Mouse (Mus musculus) adrenal gland, adult 18-20 months (tissue): Measurements from ENCODE around the gene Camk1d. TPM values are rescaled to one million over a fixed set of nuclear protein-coding genes. Genes with fewer than 3 reads are reported as not detected.

ENCODE experiments used
- DNase-seq, 2 experiments: peaks; one replicate each; pipeline ENCODE4 v3.0.0; 2021 to 2022; ENCODE audit warnings: low spot score in 2 of 2
- total RNA-seq, 2 experiments: library from RNA; stranded (reverse); gene quantifications; 1 replicate in 1 of 2; 2 replicates in 1 of 2; pipeline ENCODE4 v1.2.3; 2021

Camk1d gene
- total RNA-seq, 2 experiments from 2014 or later, result 7.8 to 8.1 TPM

DNA sequence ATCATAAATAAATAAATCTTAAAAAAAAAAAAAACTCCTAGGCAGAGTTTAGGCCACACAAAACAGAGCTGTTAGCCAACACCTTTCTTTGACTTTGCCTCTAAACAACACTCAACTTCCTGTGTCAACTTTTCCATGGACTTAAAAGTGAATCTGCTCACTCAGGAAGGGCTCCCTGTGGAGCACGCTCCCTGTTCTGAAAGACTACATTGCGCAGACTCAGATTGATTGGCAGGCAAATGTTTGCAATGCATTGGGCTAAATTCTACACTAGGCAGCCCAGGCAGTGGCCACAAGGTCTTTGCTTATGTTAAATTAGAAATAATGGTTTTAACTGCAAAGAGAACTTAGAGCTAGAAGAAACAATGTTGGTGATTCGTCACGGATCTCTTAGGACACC is 45.4 kb downstream of the Camk1d start:
- DNase-seq, result no peak

DNA sequence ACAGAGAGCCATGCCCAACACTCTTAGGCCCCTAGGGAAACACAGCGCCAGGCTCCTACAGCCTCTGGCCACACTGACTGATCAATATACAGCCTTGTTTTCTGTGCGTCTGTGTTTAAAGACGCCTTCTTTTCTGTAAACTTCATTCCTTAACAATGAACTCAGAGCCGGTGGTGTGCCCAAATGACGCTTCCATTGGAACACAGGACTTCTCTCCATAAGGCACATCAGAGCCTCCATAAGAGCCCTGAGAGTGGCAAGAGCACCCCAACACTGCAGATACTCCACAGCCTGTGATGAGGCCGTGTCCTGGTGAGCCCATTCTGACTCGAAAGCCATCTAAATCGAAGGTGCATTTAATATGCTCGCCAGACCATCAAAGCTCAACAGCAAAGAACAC is 50.8 kb downstream of the Camk1d start:
- no peak for DNase-seq

DNA sequence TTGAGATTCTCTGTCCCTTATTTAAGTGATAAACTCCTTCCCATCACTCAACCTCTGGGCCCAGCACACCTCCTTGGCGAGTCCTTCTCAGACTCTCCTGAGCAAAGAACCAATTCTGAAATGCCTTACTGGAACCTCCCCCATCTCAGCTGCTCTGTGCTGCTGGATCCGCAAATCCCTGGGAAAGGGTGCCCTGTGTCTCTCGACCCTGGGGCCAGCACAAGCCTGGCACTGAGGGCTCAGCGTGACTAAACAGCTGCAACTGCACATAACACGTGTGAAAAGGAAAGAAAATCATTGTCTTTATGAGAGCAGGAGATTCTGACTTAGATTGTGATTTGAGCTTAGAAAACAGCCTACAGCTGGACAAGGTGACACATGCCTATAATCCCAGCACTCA is 52.4 kb downstream of the Camk1d start:
- DNase-seq, result no peak

DNA sequence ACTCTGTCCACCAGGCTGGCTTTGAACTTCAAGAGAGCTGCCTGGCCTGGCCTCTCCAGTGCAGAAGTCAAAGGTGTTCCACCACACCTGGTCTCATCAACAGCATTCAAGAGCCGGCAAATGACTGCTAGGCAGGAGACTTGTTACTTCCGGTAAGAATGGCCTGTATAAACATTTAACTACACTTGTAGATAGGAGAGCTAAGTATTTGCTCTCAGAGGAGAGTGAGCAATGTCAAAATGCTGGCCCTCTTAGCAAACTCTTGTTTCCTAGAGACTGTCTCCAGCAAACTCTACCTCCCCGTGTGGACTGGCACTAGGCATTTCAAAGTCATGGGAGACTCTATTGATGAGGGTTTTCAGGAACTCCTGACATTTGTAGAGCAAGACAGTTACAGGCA is 56.3 kb downstream of the Camk1d start:
- DNase-seq, result no peak

- DNase-seq, result no peak
Observed at GRCm38 (mm10) chr2:5656326-5656725, 58.0 kb downstream of the Camk1d start.

DNA sequence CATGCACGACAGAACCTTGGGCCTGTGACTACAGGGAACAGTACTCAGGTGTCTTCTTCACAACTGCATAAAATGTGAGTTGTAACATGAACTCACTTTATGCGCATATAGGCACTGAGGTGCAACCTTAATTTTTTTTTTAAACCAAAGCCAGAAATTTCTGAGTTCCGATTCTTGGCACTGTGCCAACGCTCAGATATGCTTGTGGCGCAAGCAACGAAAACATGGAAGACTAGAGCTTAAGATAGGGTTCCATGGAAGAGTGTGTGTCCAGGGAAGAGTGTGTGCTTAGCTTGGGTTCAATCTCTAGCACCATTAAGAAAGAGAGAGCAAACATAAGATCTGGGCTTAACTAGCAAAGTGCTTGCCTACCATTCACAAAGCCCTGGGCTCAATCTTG is 62.2 kb downstream of the Camk1d start:
- no peak for DNase-seq

- no peak for DNase-seq
Observed at GRCm38 (mm10) chr2:5651285-5651870, 62.9 kb downstream of the Camk1d start.

DNA sequence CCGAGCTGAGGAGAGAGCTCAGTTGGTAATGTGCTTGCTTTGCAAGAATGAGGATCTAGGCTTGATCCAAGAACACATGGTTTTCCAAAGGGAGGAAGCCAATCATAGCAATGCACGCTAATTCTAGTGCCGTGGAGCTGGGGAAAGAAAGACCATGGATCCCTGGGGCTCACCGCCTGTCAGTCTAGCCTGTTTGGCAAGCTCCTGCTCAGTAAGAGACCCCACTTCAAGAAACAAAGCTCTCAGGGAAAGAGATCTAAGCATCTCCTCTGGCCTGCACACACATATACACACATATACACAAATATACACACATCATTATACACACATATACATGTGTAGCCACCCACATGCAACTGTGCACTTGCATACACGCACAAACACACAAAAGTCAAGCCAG is 65.1 kb downstream of the Camk1d start:
- DNase-seq, result no peak

DNA sequence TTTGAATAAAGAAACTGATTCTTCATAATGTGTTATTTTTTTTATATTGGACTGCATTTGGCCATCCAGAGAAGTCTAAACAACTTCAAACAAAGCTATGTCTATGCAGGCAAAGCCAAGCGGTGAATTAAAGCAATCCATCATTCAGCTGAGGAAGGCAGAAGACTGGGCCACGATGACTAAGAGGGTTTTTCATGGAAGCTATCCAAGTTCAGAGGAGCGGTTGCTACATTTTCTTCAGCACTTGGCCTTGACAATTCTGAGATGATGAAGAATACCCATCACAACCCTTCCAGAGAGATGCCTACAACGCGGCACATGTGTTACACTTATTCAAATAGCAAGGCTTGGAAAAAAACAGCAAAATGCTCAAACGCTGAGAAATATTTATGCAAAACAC is 65.6 kb downstream of the Camk1d start:
- no peak for DNase-seq

DNA sequence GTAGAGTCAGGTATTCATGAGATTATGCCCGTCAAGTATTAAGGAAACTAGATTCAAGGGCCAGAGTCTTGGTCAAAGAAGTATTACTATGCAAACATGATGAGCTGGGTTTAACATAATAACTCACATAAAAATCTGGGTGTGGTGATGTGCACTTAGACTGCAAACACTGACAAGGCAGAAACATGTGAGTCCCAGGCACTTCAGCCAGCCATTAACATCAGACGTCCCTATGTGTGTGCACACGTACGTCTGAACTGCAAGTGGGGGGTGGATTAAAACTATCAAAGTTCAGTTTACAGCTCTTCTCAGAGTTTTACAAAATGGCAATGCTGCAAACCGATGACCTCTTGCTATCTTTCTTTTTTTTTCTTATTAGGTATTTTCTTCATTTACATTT is 68.0 kb downstream of the Camk1d start:
- no peak for DNase-seq

DNA sequence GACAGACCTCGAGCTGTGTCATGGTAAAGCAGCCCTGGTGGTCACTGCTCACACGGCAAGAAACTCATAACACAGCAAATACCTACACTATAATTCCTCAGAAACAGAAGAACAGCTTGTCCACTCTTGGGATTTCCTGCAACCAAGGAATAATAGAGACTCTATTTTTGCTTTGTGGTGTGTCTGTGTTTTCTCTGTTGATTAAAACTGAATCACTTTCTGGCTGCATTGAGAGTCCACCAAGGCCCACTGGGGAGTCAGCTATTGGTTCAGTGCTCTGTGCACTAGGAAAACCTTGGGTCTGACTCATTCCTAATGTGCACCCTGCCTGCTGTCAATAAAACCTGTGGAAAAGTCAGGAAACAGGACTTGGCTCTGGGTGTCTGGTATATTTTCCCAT is 68.7 kb downstream of the Camk1d start:
- no peak for DNase-seq

DNA sequence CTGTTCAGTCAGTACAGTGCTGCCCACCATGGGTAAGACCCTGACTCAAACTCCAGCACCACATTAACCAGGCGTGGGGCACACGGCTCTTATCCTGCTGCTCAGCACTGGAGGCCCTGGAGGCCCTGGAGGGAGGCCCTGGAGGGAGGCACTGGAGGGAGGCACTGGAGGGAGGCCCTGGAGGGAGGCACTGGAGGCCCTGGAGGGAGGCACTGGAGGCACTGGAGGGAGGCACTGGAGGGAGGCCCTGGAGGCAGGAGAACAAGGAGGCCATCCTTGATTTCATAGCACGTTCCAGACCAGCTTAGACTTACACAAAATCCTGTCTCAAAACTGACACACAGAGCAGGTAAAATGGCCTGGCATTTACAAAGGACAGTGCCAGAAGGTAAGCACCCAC is 70.4 kb downstream of the Camk1d start:
- no peak for DNase-seq

GRCm38 (mm10) chr2:5643226-5643625 is 71.1 kb downstream of the Camk1d start:
- no peak for DNase-seq

GRCm38 (mm10) chr2:5642624-5643023 is 71.7 kb downstream of the Camk1d start:
- DNase-seq, result no peak

DNA sequence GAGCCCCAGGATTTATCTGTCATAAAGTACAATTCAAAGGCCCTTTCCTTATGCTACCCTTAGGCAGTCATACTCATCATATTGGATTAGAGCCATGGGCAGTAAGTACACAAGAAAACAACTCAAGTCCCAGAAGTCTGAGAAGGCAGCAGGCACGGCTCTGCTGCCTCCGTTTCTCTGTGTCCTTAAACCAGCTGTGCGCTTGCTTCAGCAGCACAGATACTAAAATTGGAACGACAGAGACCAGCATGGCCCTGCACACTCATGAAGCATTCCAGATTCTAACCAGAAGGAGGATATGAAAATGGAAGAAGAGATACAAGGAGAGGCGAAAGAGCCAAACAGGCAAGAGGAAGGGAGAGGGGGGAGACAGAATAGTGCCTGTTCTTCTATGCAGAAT is 72.6 kb downstream of the Camk1d start:
- DNase-seq, result no peak

DNA sequence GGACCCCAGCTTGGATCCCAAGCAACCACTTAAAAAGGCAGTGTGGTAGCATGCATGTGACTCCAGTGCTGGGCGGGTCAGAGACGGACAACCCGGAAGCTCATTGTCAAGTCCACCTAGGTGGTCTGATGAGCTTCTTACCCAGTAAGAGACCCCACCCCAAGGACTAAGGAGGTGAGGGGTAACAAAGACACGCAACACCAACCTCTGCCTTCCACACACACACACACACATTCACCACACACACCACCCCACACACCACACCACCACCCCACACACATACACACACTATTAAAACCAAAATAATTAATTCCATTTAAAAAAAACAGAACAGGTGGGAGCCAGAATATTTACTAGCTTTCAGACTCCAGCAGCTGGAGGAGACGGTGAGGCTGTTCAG is 73.7 kb downstream of the Camk1d start:
- DNase-seq, result no peak

DNA sequence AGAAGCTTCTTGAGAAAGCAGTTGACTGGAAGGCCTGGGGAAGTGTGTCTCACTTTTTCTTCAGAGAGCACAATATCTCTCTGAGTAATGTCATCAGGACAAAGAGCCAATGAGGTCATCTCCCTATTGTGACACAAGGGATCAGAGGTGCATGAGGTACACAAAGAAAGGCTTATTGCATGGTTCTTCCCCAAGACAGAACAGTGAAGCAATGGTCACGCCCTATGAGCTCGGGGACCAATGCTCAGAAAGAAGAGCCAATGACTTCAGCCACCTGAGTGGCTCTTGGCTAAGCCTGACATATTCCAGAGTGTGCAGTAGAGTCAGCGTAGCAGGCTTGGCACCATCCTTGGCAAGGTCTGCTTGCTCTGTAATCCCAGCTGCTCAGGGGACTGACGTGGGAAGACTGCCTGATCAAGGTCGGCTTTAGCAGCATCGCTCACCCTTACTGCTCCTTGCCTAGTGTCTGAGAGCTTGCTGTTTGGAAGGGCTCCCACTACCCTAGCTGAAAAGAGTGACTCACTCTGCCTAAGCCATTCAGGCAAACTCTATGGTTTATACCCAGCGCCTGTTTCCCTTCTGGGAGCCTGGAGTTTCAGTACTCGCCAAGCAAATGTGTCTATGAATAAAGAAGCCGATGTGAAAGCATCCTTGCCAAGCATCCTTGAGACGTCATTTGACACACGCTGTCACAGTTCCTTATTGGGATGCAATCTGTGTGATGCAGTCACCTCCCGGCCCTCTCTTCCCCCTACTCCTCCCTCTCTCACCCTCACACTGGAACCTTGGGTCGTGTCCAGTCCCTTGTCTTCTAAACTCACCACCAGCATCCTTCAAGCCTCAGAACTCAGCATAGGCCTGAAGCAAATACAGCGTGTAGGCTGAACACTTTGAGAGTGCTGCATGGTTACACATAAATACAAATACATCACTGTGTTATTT is 77.2 kb downstream of the Camk1d start:
- peak; percentile 24 to 27 for DNase-seq

DNA sequence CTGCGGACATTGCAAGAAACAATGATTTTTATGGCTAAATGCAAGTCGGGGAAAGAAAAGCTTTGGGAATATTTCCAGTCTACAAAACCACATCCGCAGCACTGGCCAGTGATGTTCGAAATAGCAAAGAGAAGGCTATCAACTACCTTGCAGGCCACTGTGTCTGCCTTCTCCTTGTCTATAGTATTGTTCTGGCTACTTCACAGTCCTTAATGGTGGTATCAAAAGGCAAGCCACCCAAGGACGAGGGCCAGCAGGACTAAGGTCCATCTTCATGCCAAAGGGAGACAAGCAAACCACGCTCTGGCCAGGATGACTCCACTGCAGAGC is 82.0 kb downstream of the Camk1d start:
- no peak for DNase-seq

DNA sequence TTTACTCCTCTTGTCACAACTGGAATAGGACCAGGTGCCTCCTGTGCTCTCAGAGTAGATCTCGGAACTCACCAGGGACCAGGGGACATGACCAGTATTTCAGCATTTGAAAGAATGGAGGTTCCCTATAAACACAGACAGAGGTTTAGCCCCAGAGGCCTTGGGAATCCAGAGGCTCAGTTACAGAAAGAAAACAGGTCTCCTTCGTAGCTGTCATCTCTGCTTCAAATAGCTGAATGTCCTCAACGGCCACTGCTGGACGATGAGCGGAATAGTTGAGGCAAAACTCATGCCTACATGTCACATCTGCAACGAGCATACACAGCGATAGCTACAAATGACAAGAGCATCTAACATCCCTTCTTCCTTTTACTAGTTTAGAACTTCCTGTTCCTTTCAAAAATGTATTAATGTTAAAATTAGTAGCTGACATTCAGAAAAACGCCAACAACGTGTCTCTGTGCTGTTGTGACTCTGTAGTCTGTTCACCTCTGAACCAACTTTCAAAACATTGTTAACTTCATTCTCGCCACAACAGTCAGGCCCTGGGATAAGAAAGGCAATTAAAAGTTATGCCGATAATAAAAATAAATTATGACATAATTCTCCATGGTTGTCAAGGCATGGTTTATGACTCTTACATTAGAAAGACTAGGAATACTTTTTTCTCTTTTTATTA is 82.5 kb downstream of the Camk1d start:
- no peak for DNase-seq

DNA sequence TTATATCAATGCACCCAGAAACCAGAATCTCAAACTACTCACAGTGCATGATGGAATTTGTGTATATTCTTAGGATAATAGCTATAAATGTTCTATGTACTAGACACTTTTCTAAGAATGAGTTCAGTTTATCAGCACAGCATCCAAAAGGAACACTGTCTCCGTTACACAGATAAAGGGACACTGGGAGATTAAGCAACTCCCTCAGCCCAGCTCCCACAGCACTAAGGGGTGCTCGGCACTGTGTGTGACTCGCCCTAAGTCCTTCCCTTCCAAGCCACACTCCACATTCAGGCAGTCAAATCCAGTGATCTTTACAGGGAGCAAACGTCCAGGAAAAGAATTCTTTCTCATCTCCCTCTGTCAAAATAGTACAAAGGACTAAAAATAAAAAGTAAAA is 83.6 kb downstream of the Camk1d start:
- no peak for DNase-seq

- no peak for DNase-seq
Observed at GRCm38 (mm10) chr2:5624379-5624778, 89.9 kb downstream of the Camk1d start.

- DNase-seq, result no peak
Observed at GRCm38 (mm10) chr2:5618361-5618896, 95.9 kb downstream of the Camk1d start.
